Mouse (Mus musculus) embryonic facial prominence, embryonic 13.5 days (tissue): ENCODE data around the gene 4921539E11Rik. TPM values are rescaled to one million over a fixed set of nuclear protein-coding genes. Genes with fewer than 3 reads are reported as not detected.

ENCODE experiments used
- ATAC-seq: fragments of 200-750 bp; cut with Nextera tagmentation; 2 replicates; pipeline ENCODE4 v1.8.0; 2017; ENCODE audit warnings: low read depth; ENCODE audit not compliant: insufficient number of reproducible peaks, insufficient read depth, low FRiP score, low TSS enrichment
- H3K27ac ChIP-seq: fragments of 300-500 bp; sonication (generic); 2 replicates; pipeline ENCODE4 v1.5.1; 2015; ENCODE audit warnings: moderate library complexity, mild to moderate bottlenecking, inconsistent platforms
- H3K27me3 ChIP-seq: fragments of 300-500 bp; sonication (generic); 2 replicates; pipeline ENCODE4 v1.6.1; 2015; ENCODE audit warnings: mild to moderate bottlenecking, inconsistent platforms
- H3K36me3 ChIP-seq: fragments of 300-500 bp; sonication (generic); 2 replicates; pipeline ENCODE4 v1.6.1; 2015; ENCODE audit warnings: mild to moderate bottlenecking, inconsistent platforms
- H3K4me1 ChIP-seq: fragments of 300-500 bp; sonication (generic); 2 replicates; pipeline ENCODE4 v1.6.1; 2015; ENCODE audit warnings: inconsistent platforms
- H3K4me2 ChIP-seq: fragments of 300-500 bp; sonication (generic); 2 replicates; pipeline ENCODE4 v1.6.1; 2015; ENCODE audit warnings: moderate library complexity, mild to moderate bottlenecking, inconsistent platforms
- H3K4me3 ChIP-seq: fragments of 300-500 bp; sonication (generic); 2 replicates; pipeline ENCODE4 v1.5.1; 2015; ENCODE audit warnings: mild to moderate bottlenecking, inconsistent platforms
- H3K9ac ChIP-seq: fragments of 300-500 bp; sonication (generic); 2 replicates; pipeline ENCODE4 v1.6.1; 2015; ENCODE audit warnings: mild to moderate bottlenecking, inconsistent platforms
- H3K9me3 ChIP-seq: fragments of 300-500 bp; sonication (generic); 2 replicates; pipeline ENCODE4 v1.6.1; 2016; ENCODE audit warnings: inconsistent platforms
- WGBS: fragments of 180-500 bp; shearing (Covaris S2); methylation state at CpG from one replicate; pipeline ENCODE4 v1.1.7; 2015; ENCODE audit warnings: mixed read lengths; 5-methylcytosine and 5-hydroxymethylcytosine counted together
- polyA plus RNA-seq: library from polyadenylated mRNA; unstranded; fragments of >200 nt; fragmentation: Nextera tagmentation; extraction: Ambion mirVana; gene quantifications from 2 replicates; pipeline ENCODE4 v1.2.1, GENCODE M21; 2015

The 4921539E11Rik gene
- polyA plus RNA-seq, 1 experiment from 2014 or later = not detected

DNA sequence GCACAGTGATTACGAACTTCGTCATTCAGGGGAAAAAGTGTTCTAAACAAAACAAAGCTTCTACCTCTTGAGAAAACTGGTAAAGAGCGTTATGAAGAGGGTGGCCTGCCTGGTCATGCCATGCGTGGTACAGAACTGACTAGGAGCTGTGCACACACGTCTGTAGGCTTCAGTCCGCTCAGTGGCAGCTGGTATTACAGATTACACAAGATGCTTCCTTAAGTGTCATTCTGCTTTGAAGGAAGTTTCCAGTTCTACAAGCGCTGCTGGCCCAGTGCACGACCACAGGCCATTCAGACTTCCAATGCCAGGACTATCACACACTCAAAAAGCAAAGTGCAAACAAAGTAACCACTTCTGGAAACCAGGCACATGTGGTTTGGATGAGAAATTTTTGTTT is 93.3 kb downstream of the 4921539E11Rik start:
- H3K27ac ChIP-seq = no peak overlapping the region
- H3K4me1 ChIP-seq = no peaks in the 10 kb centered on the region
- no peak overlapping the region for H3K4me2 ChIP-seq
- no peak overlapping the region for H3K4me3 ChIP-seq
- no peak for ATAC-seq
- H3K9me3 ChIP-seq = no peaks in the 10 kb centered on the region
- H3K27me3 ChIP-seq = no peaks in the 10 kb centered on the region
- H3K36me3 ChIP-seq = peaks cover 80% of the 10 kb centered on the region
- 83% methylated on average over 8 of the region's 8 CpGs for WGBS
- no peak overlapping the region for H3K9ac ChIP-seq

DNA sequence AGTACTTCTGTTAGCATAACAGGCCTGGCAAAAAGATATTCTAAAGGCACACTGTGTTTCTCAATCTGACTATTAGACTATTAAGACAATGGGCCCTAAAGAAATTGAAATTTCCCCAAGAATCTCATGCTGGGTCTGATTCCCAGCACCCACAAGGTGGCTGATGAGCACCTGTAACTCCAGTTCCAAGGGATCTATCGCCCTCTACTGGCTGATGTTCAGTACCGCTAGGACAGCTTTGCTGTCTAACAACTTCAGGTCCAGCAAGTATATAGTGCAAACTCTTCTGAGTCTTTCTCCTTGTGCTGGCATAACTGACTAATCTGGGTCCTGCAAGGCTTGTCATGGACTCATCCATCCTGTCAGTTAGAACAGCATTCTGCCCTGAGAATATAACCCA is 98.2 kb downstream of the 4921539E11Rik start:
- Histone ChIP-seq H3K27me3 (no peaks in the 10 kb centered on the region), H3K4me3 (no peak overlapping the region), H3K9me3 (no peaks in the 10 kb centered on the region), H3K4me1 (no peaks in the 10 kb centered on the region), H3K4me2 (no peak overlapping the region), H3K9ac (no peak overlapping the region), H3K36me3 (peaks cover 84% of the 10 kb centered on the region), H3K27ac (no peak overlapping the region)
- WGBS = 91% methylated on average over 2 of the region's 2 CpGs
- ATAC-seq = no peak

DNA sequence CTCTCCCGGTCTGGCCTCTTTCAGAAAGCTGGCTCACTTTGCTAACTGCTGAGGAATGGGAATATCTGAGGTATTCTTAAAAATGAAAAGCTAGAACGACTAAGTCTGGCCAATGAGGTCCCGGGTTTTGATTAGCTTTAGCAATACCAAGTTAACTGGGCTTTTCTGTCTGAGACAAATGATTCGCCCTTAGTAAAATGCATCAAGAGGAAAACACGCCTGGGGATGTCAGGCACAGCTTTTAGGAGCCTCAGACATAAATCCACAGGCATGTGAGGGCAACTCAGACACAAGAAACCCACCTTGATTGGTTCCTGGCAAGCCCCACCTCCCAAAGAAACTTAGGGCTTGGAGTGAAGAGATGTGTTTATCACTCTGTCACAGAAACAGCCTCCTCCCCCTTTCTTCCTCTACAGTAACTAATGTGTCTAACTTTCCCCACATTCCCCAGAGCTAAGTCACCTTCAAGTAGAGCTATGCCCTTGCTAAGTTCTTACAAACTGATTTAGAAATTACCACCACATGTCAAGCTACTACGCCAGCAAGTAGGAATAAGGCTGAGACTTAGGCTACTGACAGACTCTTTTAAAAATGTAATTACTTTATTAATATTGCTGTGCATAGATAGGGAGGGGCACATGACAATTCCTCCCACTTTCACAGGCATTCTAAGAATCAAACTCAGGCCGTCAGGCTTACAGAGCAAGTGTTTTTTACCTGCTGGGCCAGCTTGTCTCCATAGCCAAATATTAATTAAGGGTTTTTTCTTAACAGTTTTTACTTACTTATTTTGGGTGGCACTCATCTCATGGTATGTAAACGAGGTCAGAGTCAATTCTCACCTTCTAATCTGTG is 101.7 kb downstream of the 4921539E11Rik start:
- no peaks in the 10 kb centered on the region for H3K9me3 ChIP-seq
- H3K9ac ChIP-seq = no peak overlapping the region
- no peaks in the 10 kb centered on the region for H3K27me3 ChIP-seq
- H3K36me3 ChIP-seq = peaks cover 81% of the 10 kb centered on the region
- WGBS = 81% methylated on average over 8 of the region's 8 CpGs
- no peak overlapping the region for H3K27ac ChIP-seq
- ATAC-seq = no peak
- no peak overlapping the region for H3K4me2 ChIP-seq
- no peaks in the 10 kb centered on the region for H3K4me1 ChIP-seq
- H3K4me3 ChIP-seq = no peak overlapping the region

Other genes starting within 250 kb of the 4921539E11Rik start
- 58.4 and 64.7 TPM in 2 replicates for gene Mier1, start 176.5 kb downstream of the 4921539E11Rik start, polyA plus RNA-seq
- 4.5 and 5.9 TPM in 2 replicates for gene Wdr78, start 176.3 kb downstream of the 4921539E11Rik start, polyA plus RNA-seq
- gene Slc35d1, start 75.7 kb downstream of the 4921539E11Rik start, polyA plus RNA-seq = 12.9 and 18.1 TPM in 2 replicates
- gene Oma1, start 22.9 kb upstream of the 4921539E11Rik start, polyA plus RNA-seq = 14.9 and 17.9 TPM in 2 replicates